Mouse (Mus musculus) MEL (cell line): Measurements from ENCODE around the gene Cntnap2.

ENCODE experiments used
- CTCF ChIP-seq, 3 experiments: IDR thresholded peaks in 2 of 3; conservative IDR thresholded peaks in 1 of 3; 2 replicates each; pipeline ENCODE4 v1.5.1; 2011 to 2012; ENCODE audit warnings: low read length in 3 of 3, low read depth in 2 of 3, mild to moderate bottlenecking in 2 of 3, improper control_type of control experiment in 1 of 3, inconsistent platforms in 1 of 3, mixed read lengths in 1 of 3, moderate library complexity in 1 of 3; ENCODE audit not compliant: control insufficient read depth in 1 of 3, insufficient read depth in 1 of 3, poor library complexity in 1 of 3, severe bottlenecking in 1 of 3
- E2F4 ChIP-seq: IDR thresholded peaks from 2 replicates; pipeline ENCODE4 v1.6.1; 2011; ENCODE audit warnings: low read depth, low read length, improper control_type of control experiment, borderline replicate concordance
- EP300 ChIP-seq, 2 experiments: IDR thresholded peaks; 2 replicates each; pipeline ENCODE4 v1.6.1; 2011; ENCODE audit warnings: improper control_type of control experiment in 2 of 2, low read length in 2 of 2, low read depth in 1 of 2, mild to moderate bottlenecking in 1 of 2
- JUND ChIP-seq: IDR thresholded peaks from 2 replicates; pipeline ENCODE4 v1.6.1; 2011; ENCODE audit warnings: low read depth, mild to moderate bottlenecking, improper control_type of control experiment, low read length
- KAT2A ChIP-seq: conservative IDR thresholded peaks from 2 replicates; pipeline ENCODE4 v1.6.1; 2012; ENCODE audit warnings: low read depth, low read length, improper control_type of control experiment, inconsistent platforms
- MAFK ChIP-seq: IDR thresholded peaks from 2 replicates; pipeline ENCODE4 v1.6.1; 2011; ENCODE audit warnings: low read depth, mild to moderate bottlenecking, low read length, improper control_type of control experiment, borderline replicate concordance
- MAZ ChIP-seq: IDR thresholded peaks from 2 replicates; pipeline ENCODE4 v1.6.1; 2012; ENCODE audit warnings: low read depth, mild to moderate bottlenecking, inconsistent platforms, low read length, improper control_type of control experiment
- MEF2A ChIP-seq: IDR thresholded peaks from 2 replicates; pipeline ENCODE4 v1.6.1; 2014; ENCODE audit warnings: low read depth, mild to moderate bottlenecking, inconsistent platforms, low read length, improper control_type of control experiment; ENCODE audit not compliant: poor library complexity, insufficient replicate concordance, severe bottlenecking; ENCODE audit errors: extremely low read depth
- NELFE ChIP-seq: IDR thresholded peaks from 2 replicates; pipeline ENCODE4 v1.6.1; 2011; ENCODE audit warnings: low read depth, low read length, improper control_type of control experiment
- NRF1 ChIP-seq: IDR thresholded peaks from 2 replicates; pipeline ENCODE4 v1.6.1; 2014; ENCODE audit warnings: low read depth, mild to moderate bottlenecking, inconsistent platforms, low read length, improper control_type of control experiment, moderate library complexity; ENCODE audit not compliant: poor library complexity, insufficient read depth, severe bottlenecking
- POLR2A ChIP-seq, 2 experiments: IDR thresholded peaks; 2 replicates each; pipeline ENCODE4 v1.6.1; 2011 to 2012; ENCODE audit warnings: low read length in 2 of 2, mild to moderate bottlenecking in 2 of 2, control low read depth in 1 of 2, improper control_type of control experiment in 1 of 2, low read depth in 1 of 2, moderate library complexity in 1 of 2; ENCODE audit not compliant: control insufficient read depth in 1 of 2, insufficient read depth in 1 of 2, poor library complexity in 1 of 2
- POLR2AphosphoS5 ChIP-seq: IDR thresholded peaks from 2 replicates; pipeline ENCODE4 v1.6.1; 2012; ENCODE audit warnings: low read depth, borderline replicate concordance, mild to moderate bottlenecking, inconsistent platforms, low read length, moderate library complexity, mixed read lengths
- UBTF ChIP-seq: IDR thresholded peaks from 2 replicates; pipeline ENCODE4 v1.6.1; 2012; ENCODE audit warnings: low read depth, mild to moderate bottlenecking, inconsistent platforms, low read length, improper control_type of control experiment, moderate library complexity, borderline replicate concordance; ENCODE audit not compliant: insufficient read depth
- USF2 ChIP-seq, 2 experiments: IDR thresholded peaks; 2 replicates each; pipeline ENCODE4 v1.6.1; 2011 to 2012; ENCODE audit warnings: improper control_type of control experiment in 2 of 2, low read length in 2 of 2, borderline replicate concordance in 1 of 2, inconsistent platforms in 1 of 2, low read depth in 1 of 2, mild to moderate bottlenecking in 1 of 2; ENCODE audit not compliant: insufficient read depth in 1 of 2

DNA sequence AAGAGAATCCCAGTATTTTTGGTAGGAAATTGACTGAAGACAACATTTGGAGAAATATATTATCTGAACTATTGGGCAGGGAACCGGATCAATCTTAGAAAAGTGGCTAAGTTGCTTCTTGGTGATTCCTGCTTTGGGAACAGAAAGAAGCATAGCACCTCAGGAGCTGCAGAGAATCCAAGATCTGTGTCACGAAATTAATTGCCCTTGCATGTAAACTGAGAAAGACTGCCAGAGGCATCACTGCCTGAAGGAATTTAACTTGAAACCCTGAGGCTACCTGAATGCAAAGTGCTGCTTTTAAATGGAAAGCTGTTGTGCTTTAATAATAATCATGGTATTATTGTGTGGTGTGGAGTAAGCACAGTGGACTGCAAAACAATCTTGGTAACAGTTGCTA, 286.2 kb downstream of the Cntnap2 start:
- TF ChIP-seq CTCF (IDR thresholded peaks at IDR 0.05 in 2 of 3, conservative IDR thresholded peaks at IDR 0.05 in 1 of 3; ENCODE audit: control insufficient read depth in 1 of 3, insufficient read depth in 1 of 3, low read depth in 2 of 3, low read length in 3 of 3, poor library complexity in 1 of 3, severe bottlenecking in 1 of 3), result no peak
- TF ChIP-seq POLR2AphosphoS5, result no peak
- TF ChIP-seq POLR2A (IDR thresholded peaks at IDR 0.05; ENCODE audit: control insufficient read depth in 1 of 2, insufficient read depth in 1 of 2, low read depth in 1 of 2, low read length in 2 of 2, poor library complexity in 1 of 2), result no peak
- TF ChIP-seq MAZ, result no peak
- TF ChIP-seq USF2 (IDR thresholded peaks at IDR 0.05; ENCODE audit: borderline replicate concordance in 1 of 2, insufficient read depth in 1 of 2, low read depth in 1 of 2, low read length in 2 of 2), result no peak
- no peak for TF ChIP-seq MAFK
- no peak for TF ChIP-seq MEF2A
- TF ChIP-seq NELFE, result no peak
- no peak for TF ChIP-seq EP300 (IDR thresholded peaks at IDR 0.05; ENCODE audit: low read depth in 1 of 2, low read length in 2 of 2)
- TF ChIP-seq UBTF, result no peak
- no peak for TF ChIP-seq KAT2A
- no peak for TF ChIP-seq E2F4
- no peak for TF ChIP-seq NRF1
- no peak for TF ChIP-seq JUND
